ENCODE assay signal across 8 mouse cellular contexts in genomic region chr11:119602763-119603526, GRCm38 (mm10). TPM values are rescaled to one million over a fixed set of nuclear protein-coding genes. Genes with fewer than 3 reads are reported as not detected.
DNase-seq lines count a peak whose midpoint lies in the region; ATAC-seq and TF ChIP-seq lines count a peak whose summit lies in the region.

Rptor (plus strand) TSS chr11:119602905.

- H3K4me2 ChIP-seq in forebrain, postnatal 0 days (ENCODE audit: low read depth), result peak within 1 kb of the TSS; percentile 84
- peak within 1 kb of the TSS; percentile 79 for H3K4me2 ChIP-seq in lung, embryonic 15.5 days

- peaks cover 41% of the 10 kb centered on the region for H3K79me2 ChIP-seq in MEL (ENCODE audit: control insufficient read depth, insufficient read depth, low read length, poor library complexity)

- H3K4me1 ChIP-seq in MEL (ENCODE audit: control insufficient read depth in 1 of 2, insufficient read depth in 2 of 2, low read length in 2 of 2), result peaks cover 2 to 7% of the 10 kb centered on the region in 2 experiments; a peak in 3 of 4 replicates
- H3K4me1 ChIP-seq in cerebellum, adult 2 months (ENCODE audit: control insufficient read depth, insufficient read depth, low read length), result peaks cover 14% of the 10 kb centered on the region; the same call in 1 of the 2 replicates
- peaks cover 8% of the 10 kb centered on the region; the same call in 1 of the 2 replicates for H3K4me1 ChIP-seq in forebrain, postnatal 0 days (ENCODE audit: insufficient read depth)
- H3K4me1 ChIP-seq in lung, embryonic 15.5 days, result peaks cover 10% of the 10 kb centered on the region

- peak; percentile 99 for DNase-seq in MEL (ENCODE audit: low read depth, low spot score)
- DNase-seq in cerebellum, adult 2 months, result peak; percentile 97 to 100
- DNase-seq in forebrain, postnatal 0 days, result peak; percentile 99
- peak; percentile 98 for DNase-seq in heart, postnatal 4 days
- peak; percentile 96 to 99 for DNase-seq in layer of hippocampus, adult 8-10 months (ENCODE audit: low spot score in 2 of 2)
- peak; percentile 95 for DNase-seq in ovary, adult 18-20 months (ENCODE audit: low spot score)
- peak; percentile 96 for DNase-seq in thymus, postnatal 0 days (ENCODE audit: low spot score)

- H3K9me3 ChIP-seq in MEL (replicated peaks; ENCODE audit: insufficient read depth, low read length), result no peaks in the 10 kb centered on the region
- H3K9me3 ChIP-seq in forebrain, postnatal 0 days (ENCODE audit: low read length), result no peaks in the 10 kb centered on the region
- no peaks in the 10 kb centered on the region for H3K9me3 ChIP-seq in lung, embryonic 15.5 days

- WGBS in cerebellum, adult 2 months, result under 1% methylated on average over 63 of the region's 63 CpGs
- under 1% methylated on average over 62 of the region's 63 CpGs for WGBS in forebrain, postnatal 0 days
- 4% methylated on average over 59 of the region's 63 CpGs for WGBS in lung, embryonic 15.5 days

- H3K27me3 ChIP-seq in MEL (ENCODE audit: control insufficient read depth in 1 of 2, insufficient read depth in 2 of 2, low read length in 2 of 2), result no peaks in the 10 kb centered on the region; a peak in 2 of 4 replicates
- no peaks in the 10 kb centered on the region for H3K27me3 ChIP-seq in cerebellum, adult 2 months (ENCODE audit: control insufficient read depth, insufficient read depth, low read length)
- no peaks in the 10 kb centered on the region for H3K27me3 ChIP-seq in forebrain, postnatal 0 days (ENCODE audit: insufficient read depth, low read length)
- H3K27me3 ChIP-seq in lung, embryonic 15.5 days, result no peaks in the 10 kb centered on the region

- TF ChIP-seq POLR2A in MEL (IDR thresholded peaks at IDR 0.05; ENCODE audit: control insufficient read depth in 1 of 2, insufficient read depth in 1 of 2, low read depth in 1 of 2, low read length in 2 of 2, poor library complexity in 1 of 2), result peak; percentile 66 to 87; a peak in 3 of 4 replicates
- TF ChIP-seq POLR2A in cerebellum, adult 2 months (IDR thresholded peaks at IDR 0.05; ENCODE audit: borderline replicate concordance, insufficient read depth, low read length), result peak; percentile 48; the same call in 1 of the 2 replicates

- peaks cover 0 to 26% of the 10 kb centered on the region in 2 experiments; a peak in 2 of 4 replicates for H3K36me3 ChIP-seq in MEL (ENCODE audit: control insufficient read depth in 1 of 2, insufficient read depth in 2 of 2, low read length in 2 of 2)
- H3K36me3 ChIP-seq in forebrain, postnatal 0 days (ENCODE audit: insufficient read depth), result no peaks in the 10 kb centered on the region
- no peaks in the 10 kb centered on the region; the same call in 1 of the 2 replicates for H3K36me3 ChIP-seq in lung, embryonic 15.5 days

- TF ChIP-seq RAD21 in MEL (IDR thresholded peaks at IDR 0.05; ENCODE audit: low read depth, low read length), result no peak

- peak; percentile 100 for ATAC-seq in forebrain, postnatal 0 days
- ATAC-seq in lung, embryonic 15.5 days (ENCODE audit: borderline replicate concordance, extremely low read depth, low FRiP score, low TSS enrichment), result peak; percentile 97

- peak within 1 kb of the TSS; percentile 73 to 92 for H3K4me3 ChIP-seq in MEL (ENCODE audit: control insufficient read depth in 1 of 2, insufficient read depth in 1 of 2, low read depth in 2 of 2, low read length in 2 of 2)
- H3K4me3 ChIP-seq in cerebellum, adult 2 months (replicated peaks; ENCODE audit: insufficient read depth, low read depth, low read length), result peak within 1 kb of the TSS; percentile 60
- H3K4me3 ChIP-seq in forebrain, postnatal 0 days (ENCODE audit: low read depth, low read length), result peak within 1 kb of the TSS; percentile 95
- peak within 1 kb of the TSS; percentile 98 for H3K4me3 ChIP-seq in lung, embryonic 15.5 days

- H3K9ac ChIP-seq in MEL (ENCODE audit: control insufficient read depth, low read depth, low read length, poor library complexity, severe bottlenecking), result peak within 1 kb of the TSS; percentile 90
- H3K9ac ChIP-seq in forebrain, postnatal 0 days, result peak within 1 kb of the TSS; percentile 71
- H3K9ac ChIP-seq in lung, embryonic 15.5 days, result peak within 1 kb of the TSS; percentile 98

- no peak for TF ChIP-seq EP300 in MEL (IDR thresholded peaks at IDR 0.05; ENCODE audit: low read depth in 1 of 2, low read length in 2 of 2)

- H3K27ac ChIP-seq in MEL (ENCODE audit: control insufficient read depth, low read depth, low read length), result peak within 1 kb of the TSS; percentile 75
- peak within 1 kb of the TSS; percentile 30; the same call in 1 of the 2 replicates for H3K27ac ChIP-seq in cerebellum, adult 2 months (ENCODE audit: insufficient read depth, low read length)
- H3K27ac ChIP-seq in forebrain, postnatal 0 days (ENCODE audit: low read depth, low read length), result peak within 1 kb of the TSS; percentile 75
- peak within 1 kb of the TSS; percentile 82 for H3K27ac ChIP-seq in lung, embryonic 15.5 days

- TF ChIP-seq CTCF in MEL (IDR thresholded peaks at IDR 0.05 in 2 of 3, conservative IDR thresholded peaks at IDR 0.05 in 1 of 3; ENCODE audit: control insufficient read depth in 1 of 3, insufficient read depth in 1 of 3, low read depth in 2 of 3, low read length in 3 of 3, poor library complexity in 1 of 3, severe bottlenecking in 1 of 3), result 0 out of 6 replicates have a peak, but pooled peaks of 1 of the 3 experiments have one; percentile 2
- no peak for TF ChIP-seq CTCF in cerebellum, adult 2 months (IDR thresholded peaks at IDR 0.05; ENCODE audit: borderline replicate concordance, insufficient read depth, low read depth, low read length)
- TF ChIP-seq CTCF in forebrain, postnatal 0 days (IDR thresholded peaks at IDR 0.05; ENCODE audit: low read depth), result no peak

TF ChIP-seq in MEL, 35 proteins besides CTCF, POLR2A, EP300 and RAD21 (continues in another document):
- TF ChIP-seq SIN3A (IDR thresholded peaks at IDR 0.05; ENCODE audit: low read length) (peak; percentile 98), MYC (IDR thresholded peaks at IDR 0.05; ENCODE audit: low read depth, low read length) (peak; percentile 89), POLR2AphosphoS2 (IDR thresholded peaks at IDR 0.05; ENCODE audit: low read length) (no peak), ETS1 (IDR thresholded peaks at IDR 0.05; ENCODE audit: low read depth, low read length) (peak; percentile 45; the same call in 1 of the 2 replicates), E2F4 (IDR thresholded peaks at IDR 0.05; ENCODE audit: borderline replicate concordance, low read depth, low read length) (0 out of 2 replicates have a peak, but pooled peaks have one; percentile 33), MXI1 (IDR thresholded peaks at IDR 0.05; ENCODE audit: low read depth, low read length) (peak; percentile 95), ZMIZ1 (IDR thresholded peaks at IDR 0.05; ENCODE audit: low read depth, low read length) (no peak), TBP (IDR thresholded peaks at IDR 0.05; ENCODE audit: low read depth, low read length) (peak; percentile 91), TCF12 (IDR thresholded peaks at IDR 0.05; ENCODE audit: low read depth, low read length) (peak; percentile 68), MAX (IDR thresholded peaks at IDR 0.05; ENCODE audit: low read length) (peak; percentile 75), USF1 (IDR thresholded peaks at IDR 0.05; ENCODE audit: low read depth, low read length) (no peak), BHLHE40 (IDR thresholded peaks at IDR 0.05; ENCODE audit: borderline replicate concordance, low read depth, low read length) (no peak), MEF2A (IDR thresholded peaks at IDR 0.05; ENCODE audit: extremely low read depth, insufficient replicate concordance, low read depth, low read length, poor library complexity, severe bottlenecking) (no peak), GATA1 (IDR thresholded peaks at IDR 0.05; ENCODE audit: low read depth, low read length) (peak; percentile 45; the same call in 1 of the 2 replicates), UBTF (IDR thresholded peaks at IDR 0.05; ENCODE audit: borderline replicate concordance, insufficient read depth, low read depth, low read length) (no peak), ZNF384 (IDR thresholded peaks at IDR 0.05; ENCODE audit: low read depth, low read length) (peak; percentile 61; the same call in 1 of the 2 replicates), CHD2 (IDR thresholded peaks at IDR 0.05; ENCODE audit: low read length) (peak; percentile 88), RCOR1 (IDR thresholded peaks at IDR 0.05; ENCODE audit: low read depth, low read length) (no peak), JUND (IDR thresholded peaks at IDR 0.05; ENCODE audit: low read depth, low read length) (no peak), CHD1 (IDR thresholded peaks at IDR 0.05; ENCODE audit: low read depth, low read length) (no peak), MAZ (IDR thresholded peaks at IDR 0.05; ENCODE audit: low read depth, low read length) (peak; percentile 62), NRF1 (IDR thresholded peaks at IDR 0.05; ENCODE audit: insufficient read depth, low read depth, low read length, poor library complexity, severe bottlenecking) (0 out of 2 replicates have a peak, but pooled peaks have one; percentile 7), HCFC1 (IDR thresholded peaks at IDR 0.05; ENCODE audit: low read depth, low read length) (peak; percentile 98), KAT2A (conservative IDR thresholded peaks at IDR 0.05; ENCODE audit: low read depth, low read length) (peak; percentile 97), TAL1 (IDR thresholded peaks at IDR 0.05; ENCODE audit: low read length) (no peak), ZC3H11A (IDR thresholded peaks at IDR 0.05; ENCODE audit: low read depth, low read length) (no peak), POLR2AphosphoS5 (IDR thresholded peaks at IDR 0.05; ENCODE audit: borderline replicate concordance, low read depth, low read length) (0 out of 2 replicates have a peak, but pooled peaks have one; percentile 29), GABPA (IDR thresholded peaks at IDR 0.05; ENCODE audit: low read depth, low read length) (peak; percentile 48; the same call in 1 of the 2 replicates), NELFE (IDR thresholded peaks at IDR 0.05; ENCODE audit: low read depth, low read length) (peak; percentile 64)

RNA-seq across cellular contexts. Expression of gene Rptor, which starts in this region (rescaled TPM):
- 32.0 and 34.9 TPM in 2 replicates for total RNA-seq in MEL (2012; rRNA removed)
- 10 to 100 TPM in 1 of 2 experiments, not detected in 1; 33.9 TPM for polyA plus RNA-seq in MEL (2012; ENCODE audit: insufficient read depth in 1 of 2, insufficient read length in 2 of 2, low read depth in 1 of 2, low replicate concordance in 2 of 2, missing spikeins in 1 of 2)
- polyA plus RNA-seq in cerebellum, adult 2 months (2012; rRNA removed), result 43.6 and 45.0 TPM in 2 replicates
- 38.4 and 46.7 TPM in 2 replicates for total RNA-seq in forebrain, postnatal 0 days (2014; rRNA removed)
- 5.0 and 8.0 TPM in 2 replicates for polyA plus RNA-seq in forebrain, postnatal 0 days (2015; fragmentation: Nextera tagmentation; extraction: Ambion mirVana)
- 10 to 100 TPM; 44.2 to 45.6 TPM for total RNA-seq in heart, postnatal 4 days (2021)
- 10 to 100 TPM; 59.2 to 68.7 (median 63.5) TPM for total RNA-seq in layer of hippocampus, adult 8-10 months (2022)
- polyA plus RNA-seq in lung, embryonic 15.5 days (2015; fragmentation: Nextera tagmentation; extraction: Ambion mirVana), result 8.5 and 9.7 TPM in 2 replicates
- 12.3 and 14.0 TPM in 2 replicates for polyA plus RNA-seq in thymus, postnatal 0 days (2015; fragmentation: Nextera tagmentation; extraction: Ambion mirVana)

Comparison
In these comparisons a context has a peak if more than half of its experiments do, and no peak if none do; other contexts are left out.
1. Peak in every context shown above with its lines: DNase-seq, ATAC-seq, H3K4me3 ChIP-seq and H3K27ac ChIP-seq.
2. H3K27ac ChIP-seq: peak in every context shown above with its lines; median percentile 82 in lung, embryonic 15.5 days; 75 in MEL; 75 in forebrain, postnatal 0 days; 30 in cerebellum, adult 2 months.